Mouse (Mus musculus) embryonic facial prominence, embryonic 14.5 days (tissue): ENCODE data around the gene Igf2r. TPM values are rescaled to one million over a fixed set of nuclear protein-coding genes. Genes with fewer than 3 reads are reported as not detected.
A peak's percentile ranks its signal among the peaks of the same experiment; 100 is the strongest.

Experiments used
- ATAC-seq: fragments of 200-750 bp; cut with Nextera tagmentation; 2 replicates; pipeline ENCODE4 v1.8.0; 2017; ENCODE audit warnings: low read depth, moderate number of reproducible peaks, moderate TSS enrichment
- DNase-seq: peaks from one replicate; pipeline ENCODE4 v3.0.0-alpha.2; 2015; ENCODE audit warnings: low spot score
- H3K27ac ChIP-seq: fragments of 300-500 bp; sonication (generic); replicated peaks from 2 replicates; pipeline ENCODE4 v1.5.1; 2014; ENCODE audit warnings: low read depth, mild to moderate bottlenecking, low read length, moderate library complexity
- H3K27me3 ChIP-seq: fragments of 300-500 bp; sonication (generic); replicated peaks from 2 replicates; pipeline ENCODE4 v1.6.1; 2014; ENCODE audit warnings: low read length; ENCODE audit not compliant: control insufficient read depth, insufficient read depth
- H3K36me3 ChIP-seq: fragments of 300-500 bp; sonication (generic); 2 replicates; pipeline ENCODE4 v1.6.1; 2014; ENCODE audit warnings: low read length, mixed read lengths; ENCODE audit not compliant: control insufficient read depth, insufficient read depth
- H3K4me1 ChIP-seq: fragments of 300-500 bp; sonication (generic); 2 replicates; pipeline ENCODE4 v1.6.1; 2014; ENCODE audit warnings: antibody characterized with exemption, low read length; ENCODE audit not compliant: control insufficient read depth, insufficient read depth
- H3K4me2 ChIP-seq: fragments of 300-500 bp; sonication (generic); 2 replicates; pipeline ENCODE4 v1.6.1; 2014; ENCODE audit warnings: low read depth, mild to moderate bottlenecking, low read length, moderate library complexity, mixed read lengths
- H3K4me3 ChIP-seq: fragments of 300-500 bp; sonication (generic); 2 replicates; pipeline ENCODE4 v1.5.1; 2014; ENCODE audit warnings: low read depth, mild to moderate bottlenecking, low read length
- H3K9ac ChIP-seq: fragments of 300-500 bp; sonication (generic); 2 replicates; pipeline ENCODE4 v1.6.1; 2014; ENCODE audit warnings: low read depth, mild to moderate bottlenecking, low read length, moderate library complexity, mixed read lengths
- H3K9me3 ChIP-seq: fragments of 300-500 bp; sonication (generic); 2 replicates; pipeline ENCODE4 v1.6.1; 2016; ENCODE audit warnings: low read length; ENCODE audit not compliant: control insufficient read depth
- WGBS: fragments of 180-500 bp; shearing (Covaris S2); extraction: QIAGEN DNeasy Blood & Tissue Kit; methylation state at CpG from one replicate; pipeline ENCODE4 v1.1.7; 2014; 5-methylcytosine and 5-hydroxymethylcytosine counted together
- polyA plus RNA-seq: library from polyadenylated mRNA; unstranded; fragments of >200 nt; fragmentation: Nextera tagmentation; extraction: Ambion mirVana; gene quantifications from 2 replicates; pipeline ENCODE4 v1.2.1, GENCODE M21; 2014

Gene Igf2r
- polyA plus RNA-seq, 1 experiment from 2014 or later: 66.0 TPM

DNA sequence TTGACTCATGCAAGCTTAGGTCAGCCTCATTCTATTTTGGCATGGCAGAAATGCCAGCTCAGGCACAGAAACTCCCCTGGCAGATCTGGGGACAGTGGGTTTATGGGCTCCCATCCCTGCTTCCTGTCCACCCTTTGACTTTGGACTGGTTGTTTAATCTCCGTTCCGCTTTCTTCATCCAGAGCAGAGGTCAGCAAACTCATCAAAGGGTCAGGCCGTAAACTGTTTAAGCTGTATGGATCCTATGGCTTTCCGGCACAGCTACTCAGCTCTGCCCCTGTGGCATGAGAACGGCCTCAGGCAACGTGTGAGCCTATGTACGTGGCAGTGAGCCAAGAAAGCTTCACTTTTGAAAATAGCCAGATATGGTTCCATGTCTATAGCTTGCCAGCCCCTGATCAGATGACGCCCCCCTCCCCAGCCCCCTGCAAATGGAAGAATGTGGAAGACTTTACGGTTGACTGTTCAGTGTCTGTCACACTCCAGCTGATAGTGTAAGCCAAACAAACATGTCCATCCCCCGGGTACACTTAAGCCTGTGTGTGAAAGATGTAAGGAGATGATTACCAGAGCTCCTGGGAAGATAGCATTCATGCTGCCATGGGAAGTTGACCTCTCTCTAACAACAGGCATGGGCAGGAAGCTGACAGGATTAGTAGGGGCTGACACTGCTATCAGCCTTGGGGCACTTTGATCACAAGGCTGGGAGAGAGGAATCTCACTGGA lies 21.1 kb upstream of the Igf2r start:
- WGBS: 7% methylated on average over 10 of the region's 10 CpGs
- Histone ChIP-seq H3K9ac (peak overlapping the region; percentile 15; the same call in 1 of the 2 replicates), H3K4me3 (no peak overlapping the region), H3K27ac (peak overlapping the region; percentile 91), H3K4me2 (0 out of 2 replicates have a peak overlapping the region, but pooled peaks have one; percentile 15), H3K9me3 (peaks cover 7% of the 10 kb centered on the region), H3K4me1 (peaks cover 55% of the 10 kb centered on the region), H3K27me3 (no peaks in the 10 kb centered on the region), H3K36me3 (peaks cover 8% of the 10 kb centered on the region)
- ATAC-seq: peak; percentile 72
- peak; percentile 91 for DNase-seq

DNA sequence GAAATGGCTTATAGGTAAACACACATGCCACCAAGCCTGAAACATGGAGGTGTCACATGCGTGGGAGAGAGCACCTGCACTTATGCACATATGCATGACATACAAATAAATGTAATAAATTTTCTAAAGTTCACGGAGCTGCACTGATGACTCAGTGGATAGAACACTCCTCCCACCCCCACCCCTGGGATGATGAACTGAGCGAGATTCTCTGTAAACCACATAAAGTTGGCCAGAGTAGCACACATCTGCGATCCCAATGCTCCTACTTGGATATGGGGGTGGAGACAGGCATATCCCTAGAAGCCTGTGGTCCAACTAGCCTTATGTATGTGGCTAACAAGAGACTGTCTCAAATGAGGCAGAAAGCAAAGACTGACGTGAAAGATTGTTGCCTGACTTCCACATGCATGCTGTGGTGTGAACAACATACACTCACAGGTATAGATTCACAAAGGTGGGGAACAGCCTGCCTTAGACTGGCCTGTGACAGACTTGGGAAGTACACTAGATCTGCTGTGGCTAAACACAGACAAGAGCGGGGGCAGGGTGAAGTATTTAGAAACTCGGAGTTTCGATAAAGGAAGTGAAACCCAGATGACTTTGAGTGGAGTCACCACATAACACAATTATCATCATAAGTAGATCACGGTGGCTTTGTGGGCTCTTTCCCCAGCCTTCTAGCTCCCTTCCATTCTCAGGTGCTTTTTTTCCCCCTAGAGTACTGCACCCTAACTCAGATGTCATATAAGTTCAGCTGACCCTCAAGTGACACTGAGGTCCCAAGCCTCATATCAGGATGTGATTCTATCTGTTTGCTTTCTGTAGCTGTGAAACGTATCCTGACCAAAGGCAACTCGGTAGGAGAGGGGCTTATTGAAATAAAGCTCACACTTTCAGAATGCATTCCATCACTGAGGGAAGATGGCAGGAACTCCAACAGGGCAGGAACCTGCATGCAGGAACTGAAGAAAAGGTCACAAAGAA lies 13.7 kb upstream of the Igf2r start:
- Histone ChIP-seq H3K27ac (peak overlapping the region; percentile 61), H3K27me3 (no peaks in the 10 kb centered on the region), H3K4me3 (no peak overlapping the region), H3K9me3 (no peaks in the 10 kb centered on the region), H3K36me3 (peaks cover 8% of the 10 kb centered on the region), H3K4me2 (no peak overlapping the region), H3K4me1 (peaks cover 51% of the 10 kb centered on the region), H3K9ac (no peak overlapping the region)
- DNase-seq: peak; percentile 84
- WGBS: 43% methylated on average over 11 of the region's 11 CpGs
- ATAC-seq: peak; percentile 60; the same call in 1 of the 2 replicates

DNA sequence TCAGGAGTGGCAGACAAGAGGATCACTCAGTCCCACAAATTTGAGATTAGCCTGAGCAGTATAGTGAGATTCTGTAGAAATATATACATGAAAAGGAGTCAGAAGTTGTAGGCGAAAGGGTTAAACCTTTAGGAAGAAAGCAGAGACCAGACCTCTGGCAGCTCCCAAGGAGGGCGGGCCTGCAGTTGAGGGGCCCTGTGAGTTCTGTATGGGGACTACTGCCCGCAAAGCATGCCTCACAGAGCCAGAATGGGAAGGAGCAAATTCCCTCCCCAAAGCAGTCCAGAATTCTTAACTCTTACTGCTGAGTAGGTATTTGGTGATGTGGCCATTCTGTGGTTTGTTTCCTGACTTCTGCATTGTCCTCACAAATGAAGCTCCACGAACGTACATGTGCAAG lies 11.6 kb upstream of the Igf2r start:
- Histone ChIP-seq H3K4me2 (peak overlapping the region; percentile 51), H3K9me3 (no peaks in the 10 kb centered on the region), H3K36me3 (no peaks in the 10 kb centered on the region), H3K4me1 (peaks cover 51% of the 10 kb centered on the region), H3K27me3 (no peaks in the 10 kb centered on the region), H3K4me3 (0 out of 2 replicates have a peak overlapping the region, but pooled peaks have one; percentile 12), H3K27ac (peak overlapping the region; percentile 92), H3K9ac (peak overlapping the region; percentile 32; the same call in 1 of the 2 replicates)
- DNase-seq (peak; percentile 95), ATAC-seq (peak; percentile 90)
- 4% methylated on average over 5 of the region's 5 CpGs for WGBS

DNA sequence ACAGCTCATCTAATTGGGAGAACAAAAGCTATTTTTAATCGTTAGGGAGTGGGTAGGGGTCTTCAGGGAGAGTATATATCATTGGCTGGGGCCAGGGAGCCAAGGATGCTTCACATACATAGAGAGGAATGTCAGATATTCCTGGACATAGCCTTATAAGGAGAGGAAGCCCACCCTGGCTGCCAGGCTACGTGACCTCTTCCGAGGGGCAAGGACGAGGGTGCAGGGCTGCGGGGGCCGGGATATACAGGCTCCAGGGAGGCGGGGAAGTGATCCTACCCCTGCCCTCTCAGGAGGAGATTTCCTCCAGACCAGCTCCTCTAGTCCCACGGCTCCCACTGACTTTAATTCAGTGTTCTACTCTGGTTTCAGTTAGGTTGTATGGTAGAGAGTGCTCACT lies 10.7 kb upstream of the Igf2r start:
- H3K4me2 ChIP-seq: peak overlapping the region; percentile 51
- H3K4me1 ChIP-seq: peaks cover 51% of the 10 kb centered on the region
- no peaks in the 10 kb centered on the region for H3K27me3 ChIP-seq
- peak overlapping the region; percentile 92 for H3K27ac ChIP-seq
- ATAC-seq (0 out of 2 replicates have a peak, but pooled peaks have one; percentile 10), DNase-seq (peak; percentile 52)
- no peaks in the 10 kb centered on the region for H3K36me3 ChIP-seq
- H3K9me3 ChIP-seq: no peaks in the 10 kb centered on the region
- H3K9ac ChIP-seq: 0 out of 2 replicates have a peak overlapping the region, but pooled peaks have one; percentile 41
- WGBS: 14% methylated on average over 8 of the region's 8 CpGs
- H3K4me3 ChIP-seq: no peak overlapping the region

GRCm38 (mm10) chr17:12779442-12779841 lies 10.0 kb upstream of the Igf2r start:
- no peak overlapping the region for H3K9ac ChIP-seq
- no peak overlapping the region for H3K4me2 ChIP-seq
- no peaks in the 10 kb centered on the region for H3K27me3 ChIP-seq
- H3K36me3 ChIP-seq: 0 out of 2 replicates have a peak, but pooled peaks cover 4% of the 10 kb centered on the region
- peak; percentile 75 for DNase-seq
- H3K9me3 ChIP-seq: no peaks in the 10 kb centered on the region
- WGBS: 49% methylated on average over 3 of the region's 3 CpGs
- peak overlapping the region; percentile 92 for H3K27ac ChIP-seq
- peak; percentile 26; the same call in 1 of the 2 replicates for ATAC-seq
- H3K4me1 ChIP-seq: peaks cover 51% of the 10 kb centered on the region
- no peak overlapping the region for H3K4me3 ChIP-seq

- Histone ChIP-seq H3K27me3 (no peaks in the 10 kb centered on the region), H3K4me3 (no peak overlapping the region), H3K36me3 (peaks cover 31% of the 10 kb centered on the region), H3K9ac (no peak overlapping the region), H3K4me2 (no peak overlapping the region), H3K9me3 (no peaks in the 10 kb centered on the region), H3K27ac (no peak overlapping the region; the same call in 1 of the 2 replicates), H3K4me1 (peaks cover 6% of the 10 kb centered on the region)
- ATAC-seq (no peak), DNase-seq (no peak)
- 58% methylated on average over 3 of the region's 3 CpGs for WGBS
These were observed 4.5 kb upstream of the Igf2r start for GRCm38 (mm10) chr17:12773956-12774355.

DNA sequence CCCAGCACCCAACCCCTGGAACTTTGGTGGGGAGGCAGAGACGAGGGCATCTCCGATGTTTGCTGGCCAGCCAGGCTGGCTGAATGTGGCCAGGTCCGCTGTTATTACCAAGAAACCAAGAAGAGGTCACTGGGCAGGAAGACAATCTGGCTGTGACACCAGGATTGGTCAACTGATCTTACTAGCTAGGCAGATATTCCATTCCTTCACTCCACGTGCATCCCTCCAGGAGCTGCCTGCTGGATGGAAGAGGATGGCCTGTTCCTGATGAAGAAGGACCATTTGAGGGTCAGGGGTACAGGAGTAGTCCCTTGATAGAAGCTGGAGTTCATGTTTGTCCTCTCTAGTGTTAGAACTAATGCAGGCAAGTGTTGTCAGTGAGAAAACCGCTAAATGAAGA lies 1.0 kb upstream of the Igf2r start:
- Histone ChIP-seq H3K4me3 (no peak overlapping the region), H3K9ac (no peak overlapping the region), H3K9me3 (no peaks in the 10 kb centered on the region), H3K36me3 (peaks cover 42% of the 10 kb centered on the region), H3K4me2 (no peak overlapping the region), H3K27me3 (no peaks in the 10 kb centered on the region), H3K4me1 (peaks cover 23% of the 10 kb centered on the region), H3K27ac (no peak overlapping the region)
- 91% methylated on average over 5 of the region's 5 CpGs for WGBS
- ATAC-seq (no peak), DNase-seq (no peak)
